Mouse (Mus musculus): ENCODE data around the gene Tubgcp2. TPM values are rescaled to one million over a fixed set of nuclear protein-coding genes. Genes with fewer than 3 reads are reported as not detected.

Tubgcp2 gene
- polyA plus RNA-seq (2015; fragmentation: Nextera tagmentation; extraction: Ambion mirVana) = 34.4 and 39.5 TPM in 2 replicates

GRCm38 (mm10) chr7:140036281-140037170 is at the start of gene Tubgcp2, which contains the start of gene Zfp511:
TSS of gene Tubgcp2 (minus strand) at chr7:140036669.
TSS of gene Zfp511 (plus strand) at chr7:140036391.
- Histone ChIP-seq H3K27ac (peak within 1 kb of the TSS; percentile 82), H3K9me3 (replicated peaks; ENCODE audit: low read length) (no peaks in the 10 kb centered on the region), H3K4me3 (replicated peaks; ENCODE audit: low read depth, low read length) (peak within 1 kb of the TSS; percentile 61), H3K36me3 (ENCODE audit: insufficient read depth, low read length) (peaks cover 18% of the 10 kb centered on the region; the same call in 1 of the 2 replicates), H3K27me3 (ENCODE audit: insufficient read depth, low read length) (no peaks in the 10 kb centered on the region), H3K4me2 (ENCODE audit: low read length) (peak within 1 kb of the TSS; percentile 88), H3K4me1 (replicated peaks; ENCODE audit: insufficient read depth, low read length) (no peaks in the 10 kb centered on the region; the same call in 1 of the 2 replicates), H3K9ac (ENCODE audit: low read depth, low read length) (peak within 1 kb of the TSS; percentile 85)
- DNase-seq (ENCODE audit: low spot score) (peak; percentile 98), ATAC-seq (replicated peaks; ENCODE audit: low FRiP score, low read depth) (peak; percentile 99)
- no peak for TF ChIP-seq CTCF (IDR thresholded peaks at IDR 0.05; ENCODE audit: low read depth)
- 1% methylated on average over 69 of the region's 69 CpGs for WGBS

GRCm38 (mm10) chr7:140082242-140082678 is 45.8 kb upstream of the Tubgcp2 start, which contains the start of gene Caly:
TSS of gene Caly (minus strand) at chr7:140082548.
- Histone ChIP-seq H3K36me3 (ENCODE audit: insufficient read depth, low read length) (no peaks in the 10 kb centered on the region), H3K27ac (no peak within 1 kb of the TSS), H3K27me3 (ENCODE audit: insufficient read depth, low read length) (peaks cover 32% of the 10 kb centered on the region), H3K4me3 (replicated peaks; ENCODE audit: low read depth, low read length) (no peak within 1 kb of the TSS), H3K4me2 (ENCODE audit: low read length) (no peak within 1 kb of the TSS), H3K9ac (ENCODE audit: low read depth, low read length) (no peak within 1 kb of the TSS), H3K4me1 (replicated peaks; ENCODE audit: insufficient read depth, low read length) (no peaks in the 10 kb centered on the region), H3K9me3 (replicated peaks; ENCODE audit: low read length) (no peaks in the 10 kb centered on the region)
- DNase-seq (ENCODE audit: low spot score) (peak; percentile 83), ATAC-seq (replicated peaks; ENCODE audit: low FRiP score, low read depth) (peak; percentile 72)
- TF ChIP-seq CTCF (IDR thresholded peaks at IDR 0.05; ENCODE audit: low read depth) = peak; percentile 69
- WGBS = 3% methylated on average over 18 of the region's 18 CpGs

DNA sequence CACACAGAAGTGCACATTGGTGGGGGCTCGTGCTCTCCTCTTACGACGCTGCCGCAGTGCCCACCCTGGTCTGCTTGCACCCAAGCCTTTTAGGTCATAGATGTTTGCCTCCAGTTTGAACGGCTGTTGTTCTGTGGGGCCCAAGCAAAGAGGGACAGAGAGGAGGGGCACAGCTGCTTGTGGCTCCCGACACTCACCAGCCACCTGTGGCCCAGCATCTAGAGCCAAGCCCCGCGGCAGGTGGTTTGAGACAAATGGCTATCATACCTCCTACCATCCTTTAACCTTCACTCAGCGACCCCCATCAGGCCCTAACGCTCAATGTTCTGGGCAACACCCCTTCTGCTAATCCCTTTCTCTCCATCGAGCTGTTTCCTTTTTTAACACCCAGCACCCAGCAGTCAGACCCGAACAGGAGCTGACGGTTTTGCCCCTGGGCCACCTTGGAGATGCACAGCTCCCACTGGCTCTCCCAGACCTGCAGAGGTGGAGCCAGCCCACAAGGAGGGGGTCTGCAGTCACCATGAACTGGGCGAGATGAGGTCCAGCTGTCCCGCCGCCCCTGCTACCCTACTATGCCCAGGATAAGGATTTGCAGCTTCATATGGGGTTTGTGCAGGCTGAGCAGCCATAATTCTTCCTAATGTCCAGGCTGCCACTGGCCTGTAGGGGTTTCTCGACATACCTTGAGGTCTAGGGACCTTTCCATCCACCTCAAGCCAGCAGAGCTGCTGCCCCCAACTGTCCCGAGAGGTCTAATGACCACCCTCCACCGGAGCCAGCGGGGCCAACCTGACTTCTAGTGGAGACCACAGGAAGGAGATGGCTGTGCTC is 45.2 kb upstream of the Tubgcp2 start:
- Histone ChIP-seq H3K27ac (no peak overlapping the region), H3K27me3 (ENCODE audit: insufficient read depth, low read length) (peaks cover 32% of the 10 kb centered on the region), H3K9ac (ENCODE audit: low read depth, low read length) (no peak overlapping the region), H3K4me1 (replicated peaks; ENCODE audit: insufficient read depth, low read length) (no peaks in the 10 kb centered on the region), H3K4me3 (replicated peaks; ENCODE audit: low read depth, low read length) (no peak overlapping the region), H3K36me3 (ENCODE audit: insufficient read depth, low read length) (no peaks in the 10 kb centered on the region), H3K4me2 (ENCODE audit: low read length) (no peak overlapping the region), H3K9me3 (replicated peaks; ENCODE audit: low read length) (no peaks in the 10 kb centered on the region)
- DNase-seq (ENCODE audit: low spot score) (no peak), ATAC-seq (replicated peaks; ENCODE audit: low FRiP score, low read depth) (no peak)
- 11% methylated on average over 20 of the region's 20 CpGs for WGBS
- no peak for TF ChIP-seq CTCF (IDR thresholded peaks at IDR 0.05; ENCODE audit: low read depth)

DNA sequence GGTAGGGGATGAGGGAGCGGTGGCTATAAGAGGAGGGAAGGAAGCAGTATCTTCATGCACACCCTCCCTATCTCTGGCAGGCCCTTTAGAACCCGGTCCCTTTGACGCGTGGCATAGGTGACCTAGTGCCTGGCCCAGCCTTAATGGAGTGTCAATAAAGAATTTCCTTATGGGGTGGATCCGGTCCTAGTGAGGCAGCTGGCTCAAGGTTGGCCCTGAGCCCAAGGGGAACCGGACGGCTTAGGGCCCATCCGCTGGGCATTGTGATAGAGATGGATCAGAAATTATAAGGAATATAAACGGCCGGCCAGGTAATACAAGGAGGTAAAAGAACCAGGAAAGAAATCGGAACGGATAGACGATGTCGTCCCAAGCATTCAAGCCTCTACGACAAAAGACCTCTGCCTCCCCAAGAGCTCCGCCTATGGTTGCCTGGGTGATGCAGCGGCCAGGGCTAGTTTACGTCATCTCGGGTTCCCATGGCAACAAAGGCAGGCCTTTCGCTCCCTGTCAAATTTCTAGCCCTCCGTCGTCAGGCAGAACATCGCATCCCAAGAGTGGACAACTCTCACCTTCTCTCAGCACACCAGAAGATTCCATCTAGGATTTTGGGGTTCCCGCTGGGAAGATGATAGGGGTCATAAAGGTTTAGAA is 44.2 kb upstream of the Tubgcp2 start:
- Histone ChIP-seq H3K9me3 (replicated peaks; ENCODE audit: low read length) (no peaks in the 10 kb centered on the region), H3K4me3 (replicated peaks; ENCODE audit: low read depth, low read length) (0 out of 2 replicates have a peak overlapping the region, but pooled peaks have one; percentile 7), H3K4me2 (ENCODE audit: low read length) (peak overlapping the region; percentile 37), H3K36me3 (ENCODE audit: insufficient read depth, low read length) (no peaks in the 10 kb centered on the region), H3K27ac (no peak overlapping the region), H3K27me3 (ENCODE audit: insufficient read depth, low read length) (peaks cover 32% of the 10 kb centered on the region), H3K4me1 (replicated peaks; ENCODE audit: insufficient read depth, low read length) (no peaks in the 10 kb centered on the region), H3K9ac (ENCODE audit: low read depth, low read length) (no peak overlapping the region)
- no peak for TF ChIP-seq CTCF (IDR thresholded peaks at IDR 0.05; ENCODE audit: low read depth)
- DNase-seq (ENCODE audit: low spot score) (peak; percentile 84), ATAC-seq (replicated peaks; ENCODE audit: low FRiP score, low read depth) (no peak; the same call in 1 of the 2 replicates)
- WGBS = 3% methylated on average over 24 of the region's 24 CpGs

GRCm38 (mm10) chr7:140078711-140079110 is 42.2 kb upstream of the Tubgcp2 start:
- H3K4me1 ChIP-seq (replicated peaks; ENCODE audit: insufficient read depth, low read length) = no peaks in the 10 kb centered on the region
- peaks cover 32% of the 10 kb centered on the region for H3K27me3 ChIP-seq (ENCODE audit: insufficient read depth, low read length)
- H3K36me3 ChIP-seq (ENCODE audit: insufficient read depth, low read length) = no peaks in the 10 kb centered on the region
- H3K4me3 ChIP-seq (replicated peaks; ENCODE audit: low read depth, low read length) = no peak overlapping the region
- H3K27ac ChIP-seq = no peak overlapping the region
- 5% methylated on average over 5 of the region's 5 CpGs for WGBS
- peak; percentile 78 for DNase-seq (ENCODE audit: low spot score)
- H3K4me2 ChIP-seq (ENCODE audit: low read length) = no peak overlapping the region
- peak; percentile 86 for TF ChIP-seq CTCF (IDR thresholded peaks at IDR 0.05; ENCODE audit: low read depth)
- no peak for ATAC-seq (replicated peaks; ENCODE audit: low FRiP score, low read depth)
- no peaks in the 10 kb centered on the region for H3K9me3 ChIP-seq (replicated peaks; ENCODE audit: low read length)
- no peak overlapping the region for H3K9ac ChIP-seq (ENCODE audit: low read depth, low read length)

All from kidney, postnatal 0 days (tissue).